Mouse (Mus musculus) liver, adult 10 weeks (tissue): Measurements from ENCODE around the gene Rwdd2a. TPM values are rescaled to one million over a fixed set of nuclear protein-coding genes. Genes with fewer than 3 reads are reported as not detected.

Experiments used
- polyA plus RNA-seq: library from polyadenylated mRNA; stranded (reverse); fragments of 350-450 nt; fragmentation: Illumina TruSeq; extraction: RNeasy Lipid Tissue Mini Kit (QIAGEN cat#74804); gene quantifications from one replicate; pipeline ENCODE4 v1.2.3, GENCODE M21; 2014; ENCODE audit warnings: low read depth, low replicate concordance

Rwdd2a gene
- not detected for polyA plus RNA-seq

DNA sequence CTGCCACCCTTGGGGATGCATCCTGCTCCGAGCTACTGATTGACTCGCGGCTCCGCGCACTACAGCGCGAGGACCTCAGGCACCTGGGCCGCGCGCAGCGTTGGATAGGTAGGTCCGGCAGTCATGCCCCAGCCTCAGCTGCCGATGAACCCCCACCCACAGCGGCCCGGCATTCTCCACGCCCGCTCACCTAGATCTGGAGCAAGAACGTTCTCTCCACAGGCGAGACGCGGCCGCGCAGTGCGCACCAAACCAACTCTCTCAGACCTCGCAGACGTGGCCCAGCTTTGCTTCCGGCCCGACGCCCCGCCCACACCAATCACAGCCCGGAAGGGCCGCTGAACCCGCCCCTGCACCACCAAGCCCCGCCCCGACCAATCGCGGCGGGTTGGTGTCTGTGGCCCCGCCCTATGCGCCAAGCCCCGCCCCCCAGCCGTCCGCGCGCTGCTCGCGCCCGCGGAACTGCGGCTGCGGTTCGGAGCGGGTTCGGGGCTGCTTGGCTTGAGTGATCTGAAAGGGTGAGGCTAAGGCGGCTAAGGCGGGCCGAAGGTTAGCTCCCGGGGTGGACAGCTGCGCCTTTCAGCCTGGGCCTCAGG lies at the start of gene Rwdd2a, which contains the start of gene Pgm3:
Gene Rwdd2a (plus strand): TSS at position 452 of the 596 bp plus-strand sequence.
Gene Pgm3 (minus strand): TSS at position 303 of the 596 bp plus-strand sequence.

Other genes with a start within 250 kb of the Rwdd2a start
- gene Ube2cbp, start 107.0 kb upstream of the Rwdd2a start, polyA plus RNA-seq = 2.5 TPM
- gene Dop1a, start 104.8 kb upstream of the Rwdd2a start, polyA plus RNA-seq = 13.5 TPM
- 12.8 TPM for gene Pgm3, start 149 bp upstream of the Rwdd2a start, polyA plus RNA-seq
- gene Me1, start 124.0 kb downstream of the Rwdd2a start, polyA plus RNA-seq = 199 TPM
- not detected for gene Prss35, start 171.7 kb downstream of the Rwdd2a start, polyA plus RNA-seq